ENCODE assay signal across 19 mouse cellular contexts in the genomic region with DNA sequence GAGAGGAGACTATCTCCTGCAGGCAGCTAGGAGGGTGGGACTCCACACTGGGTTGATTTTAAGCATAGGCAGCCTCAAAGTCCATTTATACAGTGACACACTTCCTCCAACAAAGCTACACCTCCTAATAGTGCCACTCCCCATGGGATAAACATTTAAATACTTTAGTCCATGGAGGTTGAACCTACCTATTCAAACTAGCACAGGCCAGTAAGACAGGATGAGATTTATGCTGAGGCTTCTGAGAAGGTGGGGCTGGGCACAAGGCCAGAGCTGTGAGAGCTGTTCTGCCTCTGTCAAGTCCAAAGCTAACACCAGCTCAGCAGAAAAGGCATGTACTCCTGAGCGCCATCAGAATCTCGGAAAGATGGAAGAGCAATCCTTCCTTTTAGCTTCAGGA. TPM values are rescaled to one million over a fixed set of nuclear protein-coding genes. Genes with fewer than 3 reads are reported as not detected.
DNase-seq lines count a peak whose midpoint lies in the region; ATAC-seq and TF ChIP-seq lines count a peak whose summit lies in the region.
"Had no signal": no experiment of that assay in that cellular context is flagged by ENCODE, and none has a peak within 500 bp of the region (broad histone marks: within the 10 kb centered on the region; RNA-seq: fewer than 3 reads in every experiment).

No protein-coding gene starts in this region.

- no peaks in the 10 kb centered on the region for H3K27me3 ChIP-seq in kidney, embryonic 16.5 days (ENCODE audit: insufficient read depth, low read length)
- H3K27me3 ChIP-seq in intestine, postnatal 0 days (replicated peaks; ENCODE audit: control insufficient read depth, insufficient read depth, low read length), result no peaks in the 10 kb centered on the region
- H3K27me3 ChIP-seq: heart, embryonic 15.5 days; limb, embryonic 15.5 days; midbrain, embryonic 13.5 days; neural tube, embryonic 12.5 days had no signal

- H3K4me3 ChIP-seq in kidney, embryonic 16.5 days (ENCODE audit: low read length), result no peak overlapping the region
- H3K4me3 ChIP-seq in intestine, postnatal 0 days (ENCODE audit: low read depth, low read length), result no peak overlapping the region
- H3K4me3 ChIP-seq: gastrocnemius, adult 2 months; heart, adult 2 months; heart, embryonic 15.5 days; limb, embryonic 15.5 days; midbrain, embryonic 13.5 days; neural tube, embryonic 12.5 days had no signal

- no peaks in the 10 kb centered on the region for H3K4me1 ChIP-seq in kidney, embryonic 16.5 days (ENCODE audit: insufficient read depth, low read length)
- H3K4me1 ChIP-seq in intestine, postnatal 0 days (replicated peaks; ENCODE audit: control insufficient read depth, insufficient read depth, low read length), result no peaks in the 10 kb centered on the region
- H3K4me1 ChIP-seq: heart, embryonic 15.5 days; limb, embryonic 15.5 days; midbrain, embryonic 13.5 days; neural tube, embryonic 12.5 days had no signal

- H3K9ac ChIP-seq in kidney, embryonic 16.5 days (replicated peaks; ENCODE audit: low read length), result no peak overlapping the region
- H3K9ac ChIP-seq in intestine, postnatal 0 days (ENCODE audit: low read depth, low read length), result no peak overlapping the region
- H3K9ac ChIP-seq: heart, embryonic 15.5 days; limb, embryonic 15.5 days; midbrain, embryonic 13.5 days; neural tube, embryonic 12.5 days had no signal

- H3K27ac ChIP-seq in kidney, embryonic 16.5 days (ENCODE audit: low read length), result no peak overlapping the region
- H3K27ac ChIP-seq in intestine, postnatal 0 days (ENCODE audit: low read depth, low read length), result no peak overlapping the region
- H3K27ac ChIP-seq: gastrocnemius, adult 2 months; heart, adult 2 months; heart, embryonic 15.5 days; limb, embryonic 15.5 days; midbrain, embryonic 13.5 days; neural tube, embryonic 12.5 days had no signal

- 75% methylated on average over 2 of the region's 2 CpGs for WGBS in kidney, embryonic 16.5 days
- WGBS in intestine, postnatal 0 days, result 81% methylated on average over 2 of the region's 2 CpGs

- TF ChIP-seq CTCF in intestine, postnatal 0 days (IDR thresholded peaks at IDR 0.05; ENCODE audit: low read depth), result no peak

- H3K9me3 ChIP-seq in kidney, embryonic 16.5 days (ENCODE audit: low read length), result no peaks in the 10 kb centered on the region
- no peaks in the 10 kb centered on the region for H3K9me3 ChIP-seq in intestine, postnatal 0 days (ENCODE audit: control insufficient read depth)
- H3K9me3 ChIP-seq: G1E; heart, embryonic 15.5 days; limb, embryonic 15.5 days; midbrain, embryonic 13.5 days; neural tube, embryonic 12.5 days had no signal

- no peak overlapping the region for H3K4me2 ChIP-seq in kidney, embryonic 16.5 days (replicated peaks; ENCODE audit: low read depth, low read length)
- H3K4me2 ChIP-seq in intestine, postnatal 0 days (replicated peaks; ENCODE audit: low read depth), result no peak overlapping the region
- H3K4me2 ChIP-seq: heart, embryonic 15.5 days; limb, embryonic 15.5 days; midbrain, embryonic 13.5 days; neural tube, embryonic 12.5 days had no signal

- no peaks in the 10 kb centered on the region for H3K36me3 ChIP-seq in kidney, embryonic 16.5 days (ENCODE audit: insufficient read depth, low read length)
- no peaks in the 10 kb centered on the region for H3K36me3 ChIP-seq in intestine, postnatal 0 days (ENCODE audit: control insufficient read depth, insufficient read depth)
- H3K36me3 ChIP-seq: G1E; heart, embryonic 15.5 days; limb, embryonic 15.5 days; midbrain, embryonic 13.5 days; neural tube, embryonic 12.5 days had no signal

- no peak for ATAC-seq in kidney, embryonic 16.5 days (ENCODE audit: low FRiP score, low TSS enrichment)
- peak; percentile 53; the same call in 1 of the 2 replicates for ATAC-seq in intestine, postnatal 0 days
- ATAC-seq: hindbrain, embryonic 16.5 days; midbrain, embryonic 13.5 days had no signal

- DNase-seq in adrenal gland, postnatal 14 days, result peak; percentile 12
- no peak for DNase-seq in adrenal gland, adult 8-10 months
- peak; percentile 19 for DNase-seq in kidney, adult 18-20 months
- peak; percentile 13 to 42 for DNase-seq in kidney, postnatal 4 days
- no peak for DNase-seq in layer of hippocampus, postnatal 25 days (ENCODE audit: extremely low spot score in 1 of 2, low spot score in 1 of 2)
- DNase-seq in gastrocnemius, postnatal 10 days, result no peak
- DNase-seq: cerebellum, adult 11-12 months; cerebellum, postnatal 36 days; gastrocnemius, adult 2 months; heart, adult 2 months; lung, postnatal 10 days had no signal

RNA-seq across cellular contexts. Expression of gene Insig2, which starts 48.2 kb away (rescaled TPM):
- 49.2 and 57.3 TPM in 2 replicates for total RNA-seq in adrenal gland, postnatal 14 days (2021)
- 10 to 100 TPM; 51.3 to 66.0 (median 56.9) TPM for total RNA-seq in adrenal gland, adult 8-10 months (2022)
- polyA plus RNA-seq in kidney, embryonic 16.5 days (2015; fragmentation: Nextera tagmentation; extraction: Ambion mirVana), result 34.3 and 36.5 TPM in 2 replicates
- 36.9 and 38.9 TPM in 2 replicates for polyA plus RNA-seq in intestine, postnatal 0 days (2015; fragmentation: Nextera tagmentation; extraction: Ambion mirVana)
- 10 to 100 TPM; 72.7 to 79.0 TPM for total RNA-seq in layer of hippocampus, postnatal 25 days (2021)
- total RNA-seq in gastrocnemius, postnatal 10 days (2021), result 10 to 100 TPM; 41.5 to 43.0 TPM

Comparison
In these comparisons a context has a peak if more than half of its experiments do, and no peak if none do; other contexts are left out.
1. DNase-seq: peak in adrenal gland, postnatal 14 days (single experiment), kidney, adult 18-20 months (single experiment) and kidney, postnatal 4 days (2 of 2); none in adrenal gland, adult 8-10 months (single experiment), layer of hippocampus, postnatal 25 days (0 of 2) and gastrocnemius, postnatal 10 days (single experiment).